Mouse (Mus musculus) gonadal fat pad, adult 2 months (tissue): ENCODE results near the gene Baz2b. TPM values are rescaled to one million over a fixed set of nuclear protein-coding genes. Genes with fewer than 3 reads are reported as not detected.

Source experiments
- DNase-seq: peaks from one replicate; pipeline ENCODE4 v3.0.0-alpha.2; 2012; ENCODE audit warnings: low read depth
- polyA plus RNA-seq: library from polyadenylated mRNA; depleted of rRNA; stranded (reverse); fragments of >200 nt; gene quantifications from 2 replicates; pipeline ENCODE4 v1.2.3, GENCODE M21; 2012

Gene Baz2b
- polyA plus RNA-seq, 1 experiment, result 19.5 TPM

GRCm38 (mm10) chr2:60003038-60003664 is 206.5 kb downstream of the Baz2b start:
- no peak for DNase-seq

GRCm38 (mm10) chr2:60000268-60000667 is 209.4 kb downstream of the Baz2b start:
- DNase-seq, result no peak

- no peak for DNase-seq
Measured at GRCm38 (mm10) chr2:59997479-59998228, 212.0 kb downstream of the Baz2b start.

- no peak for DNase-seq
Measured at GRCm38 (mm10) chr2:59996911-59997310, 212.7 kb downstream of the Baz2b start.

GRCm38 (mm10) chr2:59993190-59993535 is 216.5 kb downstream of the Baz2b start:
- DNase-seq, result no peak

- DNase-seq, result no peak
Measured at GRCm38 (mm10) chr2:59992488-59993189, 217.0 kb downstream of the Baz2b start.

GRCm38 (mm10) chr2:59991775-59992174 is 217.9 kb downstream of the Baz2b start:
- DNase-seq, result no peak

- DNase-seq, result no peak
Measured at GRCm38 (mm10) chr2:59987521-59987920, 222.1 kb downstream of the Baz2b start.

- DNase-seq, result no peak
Measured at GRCm38 (mm10) chr2:59979488-59980220, 230.0 kb downstream of the Baz2b start.

GRCm38 (mm10) chr2:59976680-59977079 is 233.0 kb downstream of the Baz2b start:
- no peak for DNase-seq

- DNase-seq, result no peak
Measured at GRCm38 (mm10) chr2:59975772-59976171, 233.9 kb downstream of the Baz2b start.

GRCm38 (mm10) chr2:59973962-59974361 is 235.7 kb downstream of the Baz2b start:
- no peak for DNase-seq

GRCm38 (mm10) chr2:59973104-59973641 is 236.5 kb downstream of the Baz2b start:
- DNase-seq, result no peak

GRCm38 (mm10) chr2:59970511-59970910 is 239.1 kb downstream of the Baz2b start:
- DNase-seq, result no peak

GRCm38 (mm10) chr2:59969099-59969498 is 240.5 kb downstream of the Baz2b start:
- DNase-seq, result no peak

GRCm38 (mm10) chr2:59968593-59968992 is 241.0 kb downstream of the Baz2b start:
- no peak for DNase-seq

GRCm38 (mm10) chr2:59966454-59966853 is 243.2 kb downstream of the Baz2b start:
- DNase-seq, result no peak

GRCm38 (mm10) chr2:59963011-59963410 is 246.6 kb downstream of the Baz2b start:
- DNase-seq, result no peak

- no peak for DNase-seq
Measured at GRCm38 (mm10) chr2:59962579-59962978, 247.1 kb downstream of the Baz2b start.

GRCm38 (mm10) chr2:59960495-59960772 is 249.2 kb downstream of the Baz2b start:
- no peak for DNase-seq

- no peak for DNase-seq
Measured at GRCm38 (mm10) chr2:59959668-59960494, 249.8 kb downstream of the Baz2b start.
